Mouse (Mus musculus) CH12.LX (cell line): Measurements from ENCODE around the gene Lpcat1. TPM values are rescaled to one million over a fixed set of nuclear protein-coding genes. Genes with fewer than 3 reads are reported as not detected.

Source experiments
- DNase-seq: peaks from one replicate; pipeline ENCODE4 v3.0.0-alpha.2; 2013; ENCODE audit errors: extremely low read depth
- H3K27ac ChIP-seq: 2 replicates; pipeline ENCODE4 v1.5.1; 2012; ENCODE audit warnings: low read depth, mild to moderate bottlenecking, control low read depth, moderate library complexity; ENCODE audit not compliant: insufficient read depth
- H3K27me3 ChIP-seq: replicated peaks from 2 replicates; pipeline ENCODE3; 2012; ENCODE audit warnings: inconsistent platforms
- H3K36me3 ChIP-seq, 2 experiments: replicated peaks in 1 of 2; 2 replicates each; pipeline versions ENCODE3 to v1.6.1; 2012; ENCODE audit warnings: inconsistent platforms in 1 of 2, low read length in 1 of 2, mild to moderate bottlenecking in 1 of 2, mixed read lengths in 1 of 2, moderate library complexity in 1 of 2; ENCODE audit not compliant: control insufficient read depth in 1 of 2, insufficient read depth in 1 of 2
- H3K4me1 ChIP-seq, 2 experiments: 2 replicates each; pipeline ENCODE4 v1.6.1; 2012; ENCODE audit warnings: inconsistent platforms in 1 of 2, moderate library complexity in 1 of 2; ENCODE audit not compliant: insufficient read depth in 2 of 2, control insufficient read depth in 1 of 2
- H3K4me2 ChIP-seq: 2 replicates; pipeline ENCODE4 v1.6.1; 2012; ENCODE audit warnings: low read depth, mild to moderate bottlenecking, control low read depth; ENCODE audit not compliant: poor library complexity, insufficient read depth, severe bottlenecking
- H3K4me3 ChIP-seq, 3 experiments: fragments of 150-350 bp in 1 of 3; sonication (generic) in 1 of 3; replicated peaks in 1 of 3; 2 replicates each; pipeline versions ENCODE3 to v1.5.1; 2011 to 2012; ENCODE audit warnings: low read depth in 2 of 3, low read length in 2 of 3, mild to moderate bottlenecking in 2 of 3, moderate library complexity in 2 of 3, control low read depth in 1 of 3, improper control_type of control experiment in 1 of 3, inconsistent platforms in 1 of 3, mixed read lengths in 1 of 3; ENCODE audit not compliant: poor library complexity in 1 of 3
- H3K79me2 ChIP-seq: replicated peaks from 2 replicates; pipeline ENCODE4 v1.6.1; 2012; ENCODE audit warnings: mild to moderate bottlenecking, moderate library complexity; ENCODE audit not compliant: control insufficient read depth, poor library complexity, insufficient read depth, severe bottlenecking; ENCODE audit errors: extremely low read depth
- H3K9ac ChIP-seq: 2 replicates; pipeline ENCODE4 v1.6.1; 2012; ENCODE audit warnings: low read depth, mild to moderate bottlenecking, control low read depth, moderate library complexity; ENCODE audit not compliant: insufficient read depth
- H3K9me3 ChIP-seq: replicated peaks from 2 replicates; pipeline ENCODE3; 2012; ENCODE audit warnings: low read length, inconsistent platforms, mixed read lengths
- CHD1 ChIP-seq: IDR thresholded peaks from 2 replicates; pipeline ENCODE4 v1.6.1; 2012; ENCODE audit warnings: low read depth, low read length, improper control_type of control experiment, inconsistent platforms
- CHD2 ChIP-seq: IDR thresholded peaks from 2 replicates; pipeline ENCODE4 v1.6.1; 2011; ENCODE audit warnings: low read length, improper control_type of control experiment
- CTCF ChIP-seq, 2 experiments: IDR thresholded peaks in 1 of 2; conservative IDR thresholded peaks in 1 of 2; 2 replicates each; pipeline ENCODE4 v1.5.1; 2011 to 2012; ENCODE audit warnings: low read depth in 2 of 2, low read length in 2 of 2, improper control_type of control experiment in 1 of 2, inconsistent platforms in 1 of 2, mild to moderate bottlenecking in 1 of 2, moderate library complexity in 1 of 2
- E2F4 ChIP-seq: IDR thresholded peaks from 2 replicates; pipeline ENCODE4 v1.6.1; 2011; ENCODE audit warnings: low read depth, low read length, improper control_type of control experiment; ENCODE audit not compliant: insufficient replicate concordance
- ELF1 ChIP-seq: IDR thresholded peaks from 2 replicates; pipeline ENCODE4 v1.6.1; 2014; ENCODE audit warnings: low read depth, mild to moderate bottlenecking, inconsistent platforms, low read length, improper control_type of control experiment
- EP300 ChIP-seq: IDR thresholded peaks from 2 replicates; pipeline ENCODE4 v1.6.1; 2011; ENCODE audit warnings: low read length, improper control_type of control experiment
- ETS1 ChIP-seq: conservative IDR thresholded peaks from 2 replicates; pipeline ENCODE4 v1.6.1; 2012; ENCODE audit warnings: low read depth, mild to moderate bottlenecking, inconsistent platforms, low read length, improper control_type of control experiment, moderate library complexity
- JUN ChIP-seq: IDR thresholded peaks from 2 replicates; pipeline ENCODE4 v1.6.1; 2011; ENCODE audit warnings: low read depth, mild to moderate bottlenecking, low read length, improper control_type of control experiment, moderate library complexity; ENCODE audit not compliant: insufficient read depth
- JUND ChIP-seq: conservative IDR thresholded peaks from 2 replicates; pipeline ENCODE4 v1.6.1; 2011; ENCODE audit warnings: low read depth, low read length, improper control_type of control experiment
- MAX ChIP-seq: IDR thresholded peaks from 2 replicates; pipeline ENCODE4 v1.6.1; 2011; ENCODE audit warnings: low read length, improper control_type of control experiment
- MAZ ChIP-seq: IDR thresholded peaks from 2 replicates; pipeline ENCODE4 v1.6.1; 2012; ENCODE audit warnings: low read depth, mild to moderate bottlenecking, inconsistent platforms, low read length, improper control_type of control experiment, moderate library complexity
- NRF1 ChIP-seq: IDR thresholded peaks from 2 replicates; pipeline ENCODE4 v1.6.1; 2014; ENCODE audit warnings: low read depth, mild to moderate bottlenecking, inconsistent platforms, low read length, improper control_type of control experiment, moderate library complexity
- PAX5 ChIP-seq: IDR thresholded peaks from 2 replicates; pipeline ENCODE4 v1.6.1; 2012; ENCODE audit warnings: low read length, inconsistent platforms, mixed read lengths
- POLR2A ChIP-seq: IDR thresholded peaks from 2 replicates; pipeline ENCODE4 v1.6.1; 2011; ENCODE audit warnings: low read depth, mild to moderate bottlenecking, improper control_type of control experiment, low read length
- RCOR1 ChIP-seq: conservative IDR thresholded peaks from 2 replicates; pipeline ENCODE4 v1.6.1; 2012; ENCODE audit warnings: low read depth, mild to moderate bottlenecking, inconsistent platforms, low read length, improper control_type of control experiment
- SMC3 ChIP-seq: IDR thresholded peaks from 2 replicates; pipeline ENCODE4 v1.6.1; 2011; ENCODE audit warnings: low read depth, low read length, improper control_type of control experiment
- TBP ChIP-seq: conservative IDR thresholded peaks from 2 replicates; pipeline ENCODE4 v1.6.1; 2011; ENCODE audit warnings: low read depth, low read length, improper control_type of control experiment
- TCF12 ChIP-seq: IDR thresholded peaks from 2 replicates; pipeline ENCODE4 v1.6.1; 2014; ENCODE audit warnings: low read depth, mild to moderate bottlenecking, inconsistent platforms, low read length, improper control_type of control experiment
- USF2 ChIP-seq: conservative IDR thresholded peaks from 2 replicates; pipeline ENCODE4 v1.6.1; 2011; ENCODE audit warnings: low read depth, low read length, improper control_type of control experiment
- ZC3H11A ChIP-seq: IDR thresholded peaks from 2 replicates; pipeline ENCODE4 v1.6.1; 2012; ENCODE audit warnings: low read depth, mild to moderate bottlenecking, inconsistent platforms, low read length, improper control_type of control experiment
- ZKSCAN1 ChIP-seq: IDR thresholded peaks from 2 replicates; pipeline ENCODE4 v1.6.1; 2012; ENCODE audit warnings: low read depth, inconsistent platforms, low read length, improper control_type of control experiment, borderline replicate concordance
- ZMIZ1 ChIP-seq: IDR thresholded peaks from 2 replicates; pipeline ENCODE4 v1.6.1; 2012; ENCODE audit warnings: low read depth, mild to moderate bottlenecking, inconsistent platforms, low read length, improper control_type of control experiment
- ZNF384 ChIP-seq: IDR thresholded peaks from 2 replicates; pipeline ENCODE4 v1.6.1; 2012; ENCODE audit warnings: low read depth, low read length, improper control_type of control experiment, inconsistent platforms
- dilution Hi-C: fragments of 300-500 bp; cut with MboI; formaldehyde crosslinking; loops from 2 replicates; pipeline ENCODE4 v1.14.3; 2020; ENCODE audit warnings: low sequenced_read_pairs; ENCODE audit not compliant: extremely low pct_unique_long_range_greater_than_20kb, extremely low pct_ligation_motif_present
- in situ Hi-C: fragments of 300-500 bp; cut with MboI; formaldehyde crosslinking; loops from 3 replicates; pipeline ENCODE4 v1.14.3; 2019; ENCODE audit warnings: low sequenced_read_pairs, low pct_ligation_motif_present, low pct_unique_long_range_greater_than_20kb, mixed read lengths
- polyA plus RNA-seq: library from polyadenylated mRNA; unstranded; fragments of >175 nt; gene quantifications from 2 replicates; pipeline ENCODE4 v1.2.1, GENCODE M21; 2012; ENCODE audit warnings: low read depth; ENCODE audit not compliant: insufficient read length
- total RNA-seq, 2 experiments: library from RNA; depleted of rRNA; stranded (reverse); fragments of 300-350 nt in 1 of 2; fragments of >200 nt in 1 of 2; gene quantifications; 2 replicates each; pipeline ENCODE4 v1.2.3; 2012 to 2014

Lpcat1 gene
- total and polyA plus RNA-seq, 3 experiments, result 22.6 to 36.9 (median 36.2) TPM

DNA sequence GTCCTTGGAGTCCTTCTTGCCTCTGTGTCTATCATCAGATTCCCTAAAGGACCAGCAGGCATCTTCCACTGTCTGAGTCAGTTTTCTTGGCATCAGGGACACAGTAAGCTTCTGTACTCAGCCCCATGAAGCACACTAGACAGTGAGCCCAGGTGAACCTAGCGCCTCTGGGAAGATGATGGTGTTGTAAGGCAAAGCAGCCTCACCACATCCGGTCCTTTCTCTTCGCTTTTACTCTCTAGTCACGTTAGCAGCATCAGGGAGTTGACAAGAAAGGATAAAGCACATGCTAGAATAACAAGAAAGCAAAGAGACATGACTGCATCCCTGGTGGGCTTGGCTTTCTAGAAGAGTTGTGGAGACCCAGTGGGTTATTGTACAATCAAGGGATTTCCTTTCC, 26.2 kb downstream of the Lpcat1 start:
- H3K9ac ChIP-seq, result no peak overlapping the region
- DNase-seq, result no peak
- H3K4me1 ChIP-seq, result peaks cover 3 to 20% of the 10 kb centered on the region in 2 experiments; a peak in 3 of 4 replicates
- no peaks in the 10 kb centered on the region for H3K9me3 ChIP-seq
- H3K27ac ChIP-seq, result no peak overlapping the region
- TF ChIP-seq JUND (no peak), USF2 (no peak), MAX (no peak), POLR2A (no peak), SMC3 (no peak), ZMIZ1 (no peak), ZKSCAN1 (no peak), RCOR1 (no peak), ZC3H11A (no peak), ELF1 (no peak), ZNF384 (no peak), TCF12 (no peak), PAX5 (no peak), CHD1 (no peak), NRF1 (no peak), CTCF (conservative IDR thresholded peaks at IDR 0.05 in 1 of 2, IDR thresholded peaks at IDR 0.05 in 1 of 2; ENCODE audit: low read depth in 2 of 2, low read length in 2 of 2) (no peak), MAZ (no peak), EP300 (no peak)
- dilution Hi-C loops (no loop called here), in situ Hi-C loops (no loop called here)
- no peaks in the 10 kb centered on the region for H3K79me2 ChIP-seq
- peaks cover 49 to 97% of the 10 kb centered on the region in 2 experiments for H3K36me3 ChIP-seq
- no peaks in the 10 kb centered on the region for H3K27me3 ChIP-seq
- no peak overlapping the region for H3K4me3 ChIP-seq
- H3K4me2 ChIP-seq, result no peak overlapping the region

DNA sequence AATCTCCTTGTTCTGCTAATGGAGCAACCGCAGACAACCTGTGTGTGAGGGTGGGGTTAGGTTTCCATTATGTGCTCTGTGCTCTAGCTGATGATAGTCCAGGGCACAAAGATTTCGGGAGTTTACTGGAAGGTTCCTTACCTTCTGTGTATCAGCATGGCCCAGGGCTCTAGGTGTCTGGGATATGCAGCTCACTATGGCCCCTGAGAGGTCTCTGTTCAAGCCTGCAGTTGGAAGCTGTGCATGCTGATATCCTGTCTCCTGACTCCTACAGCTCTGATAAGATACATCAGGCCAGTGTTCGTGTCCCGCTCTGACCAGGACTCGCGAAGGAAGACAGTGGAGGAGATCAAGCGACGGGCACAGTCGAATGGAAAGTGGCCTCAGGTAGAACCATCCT, 27.5 kb downstream of the Lpcat1 start:
- no peaks in the 10 kb centered on the region for H3K27me3 ChIP-seq
- no peak overlapping the region for H3K9ac ChIP-seq
- no peak overlapping the region for H3K4me2 ChIP-seq
- no peaks in the 10 kb centered on the region for H3K79me2 ChIP-seq
- peaks cover 45 to 97% of the 10 kb centered on the region in 2 experiments for H3K36me3 ChIP-seq
- in situ Hi-C loops, result no loop called here
- peaks cover 0 to 17% of the 10 kb centered on the region in 2 experiments; a peak in 2 of 4 replicates for H3K4me1 ChIP-seq
- no peaks in the 10 kb centered on the region for H3K9me3 ChIP-seq
- TF ChIP-seq JUN (no peak), SMC3 (no peak), POLR2A (no peak), MAX (no peak), USF2 (no peak), TBP (no peak), ZNF384 (no peak), E2F4 (no peak), ZKSCAN1 (no peak), ETS1 (no peak), NRF1 (no peak), JUND (no peak), ZMIZ1 (no peak), CHD2 (no peak)
- H3K27ac ChIP-seq, result no peak overlapping the region
- dilution Hi-C loops, result no loop called here
- DNase-seq, result no peak
- H3K4me3 ChIP-seq, result no peak overlapping the region
